Mouse (Mus musculus) neural tube, embryonic 11.5 days (tissue): ENCODE measurements around the gene Gm16430. TPM values are rescaled to one million over a fixed set of nuclear protein-coding genes. Genes with fewer than 3 reads are reported as not detected.
"Not testable (repeated sequence)": the region's sequence is repeated elsewhere in the genome, so short reads cannot be mapped to it uniquely, and the experiment has no call there.

Experiments used
- ATAC-seq: fragments of 200-750 bp; cut with Nextera tagmentation; 2 replicates; pipeline ENCODE4 v1.8.0; 2017; ENCODE audit warnings: moderate number of reproducible peaks, mild to moderate bottlenecking, moderate TSS enrichment, moderate library complexity; ENCODE audit not compliant: insufficient read depth, low FRiP score, low TSS enrichment
- DNase-seq: peaks from one replicate; pipeline ENCODE4 v3.0.0-alpha.2; 2015; ENCODE audit warnings: low spot score
- H3K27ac ChIP-seq: fragments of 300-500 bp; sonication (generic); 2 replicates; pipeline ENCODE4 v1.5.1; 2014; ENCODE audit warnings: low read depth, mild to moderate bottlenecking, low read length
- H3K27me3 ChIP-seq: fragments of 300-500 bp; sonication (generic); 2 replicates; pipeline ENCODE4 v1.6.1; 2014; ENCODE audit warnings: mild to moderate bottlenecking, low read length, mixed read lengths; ENCODE audit not compliant: control insufficient read depth, insufficient read depth
- H3K36me3 ChIP-seq: fragments of 300-500 bp; sonication (generic); 2 replicates; pipeline ENCODE4 v1.6.1; 2014; ENCODE audit warnings: mild to moderate bottlenecking, low read length, moderate library complexity, mixed read lengths; ENCODE audit not compliant: control insufficient read depth, insufficient read depth
- H3K4me1 ChIP-seq: fragments of 300-500 bp; sonication (generic); 2 replicates; pipeline ENCODE4 v1.6.1; 2014; ENCODE audit warnings: low read length, mixed read lengths; ENCODE audit not compliant: control insufficient read depth, insufficient read depth
- H3K4me2 ChIP-seq: fragments of 300-500 bp; sonication (generic); 2 replicates; pipeline ENCODE4 v1.6.1; 2014; ENCODE audit warnings: low read depth, mild to moderate bottlenecking, moderate library complexity
- H3K4me3 ChIP-seq: fragments of 300-500 bp; sonication (generic); 2 replicates; pipeline ENCODE4 v1.5.1; 2014; ENCODE audit warnings: low read depth, low read length
- H3K9ac ChIP-seq: fragments of 300-500 bp; sonication (generic); 2 replicates; pipeline ENCODE4 v1.6.1; 2014; ENCODE audit warnings: mild to moderate bottlenecking, low read length
- H3K9me3 ChIP-seq: fragments of 300-500 bp; sonication (generic); 2 replicates; pipeline ENCODE4 v1.6.1; 2016; ENCODE audit warnings: low read length; ENCODE audit not compliant: control insufficient read depth
- WGBS: fragments of 180-500 bp; shearing (Covaris S2); extraction: QIAGEN DNeasy Blood & Tissue Kit; methylation state at CpG from one replicate; pipeline ENCODE4 v1.1.7; 2014; 5-methylcytosine and 5-hydroxymethylcytosine counted together
- polyA plus RNA-seq: library from polyadenylated mRNA; unstranded; fragments of >200 nt; fragmentation: Nextera tagmentation; extraction: Ambion mirVana; gene quantifications from 2 replicates; pipeline ENCODE4 v1.2.1, GENCODE M21; 2014

Gm16430 gene
- polyA plus RNA-seq = not detected in 2 replicates

GRCm38 (mm10) chrX:54621911-54622310 lies at the start of gene Gm16430:
TSS of gene Gm16430 (plus strand) at chrX:54622211.
- not testable (repeated sequence) for H3K36me3 ChIP-seq, DNase-seq, ATAC-seq, H3K9ac ChIP-seq, H3K4me3 ChIP-seq, H3K4me2 ChIP-seq, H3K9me3 ChIP-seq, H3K4me1 ChIP-seq, H3K27me3 ChIP-seq, H3K27ac ChIP-seq
- WGBS = no CpG with 5 or more reads among the region's 7 CpGs

Other genes starting within 250 kb of the Gm16430 start
- gene Gm16405, start 91.0 kb upstream of the Gm16430 start, polyA plus RNA-seq = not detected in 2 replicates